Mouse (Mus musculus) kidney, adult 2 months (tissue): ENCODE measurements around the gene Nr1h4.

ENCODE experiments used
- CTCF ChIP-seq: fragments of 200-500 bp; conservative IDR thresholded peaks from 2 replicates; pipeline ENCODE4 v1.5.1; 2011; ENCODE audit warnings: low read depth, mild to moderate bottlenecking, control low read depth, low read length, moderate library complexity, mixed read lengths; ENCODE audit not compliant: insufficient read depth, insufficient read length
- POLR2A ChIP-seq: fragments of 200-500 bp; IDR thresholded peaks from one replicate; pipeline ENCODE4 v1.6.1; 2011; ENCODE audit warnings: low read depth, low read length, control low read depth

GRCm38 (mm10) chr10:89453794-89454193 is 79.6 kb downstream of the Nr1h4 start:
- TF ChIP-seq CTCF (no peak), POLR2A (no peak)
